Mouse (Mus musculus) hindbrain, embryonic 12.5 days (tissue): ENCODE measurements at regions not wholly inside any gene's neighbourhood (a gene's known extent, or its start where the extent isn't known, plus 50 kb on each side); places are given as distances from the start of the nearest gene placed in this dataset.

Experiments used
- ATAC-seq: fragments of 200-750 bp; cut with Nextera tagmentation; 2 replicates; pipeline ENCODE4 v1.8.0; 2017; ENCODE audit warnings: moderate TSS enrichment; ENCODE audit not compliant: low FRiP score
- H3K27ac ChIP-seq: fragments of 300-500 bp; sonication (generic); 2 replicates; pipeline ENCODE4 v1.5.1; 2016; ENCODE audit warnings: mild to moderate bottlenecking
- H3K27me3 ChIP-seq: fragments of 300-500 bp; sonication (generic); 2 replicates; pipeline ENCODE4 v1.6.1; 2016; ENCODE audit warnings: mild to moderate bottlenecking
- H3K36me3 ChIP-seq: fragments of 300-500 bp; sonication (generic); 2 replicates; pipeline ENCODE4 v1.6.1; 2016; ENCODE audit warnings: mild to moderate bottlenecking
- H3K4me1 ChIP-seq: fragments of 300-500 bp; sonication (generic); 2 replicates; pipeline ENCODE4 v1.6.1; 2016
- H3K4me2 ChIP-seq: fragments of 300-500 bp; sonication (generic); replicated peaks from 2 replicates; pipeline ENCODE4 v1.6.1; 2016; ENCODE audit warnings: mild to moderate bottlenecking
- H3K4me3 ChIP-seq: fragments of 300-500 bp; sonication (generic); 2 replicates; pipeline ENCODE4 v1.5.1; 2016; ENCODE audit warnings: mild to moderate bottlenecking
- H3K9ac ChIP-seq: fragments of 300-500 bp; sonication (generic); 2 replicates; pipeline ENCODE4 v1.6.1; 2016; ENCODE audit warnings: mild to moderate bottlenecking, moderate library complexity
- H3K9me3 ChIP-seq: fragments of 300-500 bp; sonication (generic); replicated peaks from 2 replicates; pipeline ENCODE4 v1.6.1; 2016; ENCODE audit warnings: mild to moderate bottlenecking
- WGBS: fragments of 180-500 bp; shearing (Covaris S2); methylation state at CpG from one replicate; pipeline ENCODE4 v1.1.7; 2016; 5-methylcytosine and 5-hydroxymethylcytosine counted together

DNA sequence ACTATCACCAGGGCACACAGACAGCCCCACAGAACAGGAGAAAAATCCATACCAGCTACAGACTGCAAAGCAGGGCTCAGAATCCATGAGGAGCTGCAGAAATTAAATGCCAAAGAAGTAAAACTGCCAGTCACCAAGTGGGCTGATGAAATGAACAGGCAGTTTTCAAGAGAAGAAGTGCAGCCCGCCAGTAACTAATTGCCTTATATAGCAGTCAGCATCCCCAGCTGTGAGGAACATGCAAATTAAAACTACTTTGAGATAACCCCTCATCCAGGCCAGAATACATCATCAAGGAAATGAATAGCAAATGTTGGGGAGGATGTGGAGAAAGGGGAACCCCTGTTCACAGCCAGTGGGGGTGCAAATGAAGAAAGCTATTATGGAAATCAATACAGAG is 177.3 kb upstream of the Zfp703 start:
- no peak overlapping the region for H3K4me2 ChIP-seq
- peaks cover 8% of the 10 kb centered on the region for H3K27me3 ChIP-seq
- no peak overlapping the region for H3K4me3 ChIP-seq
- H3K9me3 ChIP-seq, result no peaks in the 10 kb centered on the region
- H3K36me3 ChIP-seq, result no peaks in the 10 kb centered on the region
- H3K27ac ChIP-seq, result no peak overlapping the region
- ATAC-seq, result no peak
- H3K4me1 ChIP-seq, result peaks cover 5% of the 10 kb centered on the region
- 40% methylated on average over 1 of the region's 1 CpGs for WGBS
- no peak overlapping the region for H3K9ac ChIP-seq

DNA sequence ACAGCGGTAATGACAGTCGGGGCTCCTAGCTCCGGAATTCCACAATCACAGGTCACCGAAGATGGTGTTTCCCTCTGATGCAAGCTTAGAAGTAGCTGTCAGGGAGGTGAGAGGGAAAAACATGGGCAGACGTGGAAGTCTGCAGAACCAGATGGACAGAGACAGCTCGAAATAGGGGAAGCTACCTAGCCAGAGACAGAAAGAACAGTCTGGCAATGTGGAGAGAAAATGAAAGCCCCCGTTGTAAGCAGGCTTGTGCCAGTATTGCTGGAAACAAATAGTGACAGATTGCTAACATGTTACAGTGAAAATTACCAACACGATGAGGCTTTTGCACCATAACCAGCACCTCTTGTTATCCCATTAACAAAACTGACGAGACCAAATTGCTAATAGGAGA is 173.0 kb upstream of the Zfp703 start:
- no peak overlapping the region for H3K4me2 ChIP-seq
- H3K4me3 ChIP-seq, result no peak overlapping the region
- no peak for ATAC-seq
- WGBS, result 63% methylated on average over 9 of the region's 9 CpGs
- H3K4me1 ChIP-seq, result peaks cover 32% of the 10 kb centered on the region
- no peak overlapping the region for H3K27ac ChIP-seq
- H3K9me3 ChIP-seq, result no peaks in the 10 kb centered on the region
- H3K9ac ChIP-seq, result no peak overlapping the region
- H3K27me3 ChIP-seq, result peaks cover 15% of the 10 kb centered on the region
- no peaks in the 10 kb centered on the region for H3K36me3 ChIP-seq

- no peak for ATAC-seq
These were observed 172.2 kb upstream of the Zfp703 start for GRCm38 (mm10) chr8:26804901-26805341.

DNA sequence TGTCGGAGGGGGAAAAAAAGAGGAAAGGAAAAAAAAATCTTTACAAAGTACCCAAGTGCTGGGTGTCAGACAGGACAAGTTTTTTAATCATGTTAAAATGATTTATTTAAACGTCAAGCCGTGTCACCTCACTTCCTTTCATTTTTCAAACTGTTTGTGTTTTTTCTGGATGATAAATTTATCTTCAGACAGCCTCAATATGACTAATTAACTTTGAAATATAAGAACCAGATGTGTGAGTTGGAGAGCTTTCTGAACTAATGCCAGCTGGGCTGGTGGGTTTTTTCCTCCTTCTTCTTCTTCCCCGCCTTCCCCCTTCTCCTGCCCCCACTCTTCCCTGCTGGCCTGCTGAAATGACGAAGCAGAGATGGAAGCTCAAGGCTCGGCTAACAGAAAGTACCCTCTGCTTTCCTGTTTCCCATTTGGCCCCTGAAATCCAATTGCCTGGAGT is 171.7 kb upstream of the Zfp703 start:
- Histone ChIP-seq H3K9me3 (no peaks in the 10 kb centered on the region), H3K4me1 (peaks cover 35% of the 10 kb centered on the region), H3K4me3 (no peak overlapping the region), H3K4me2 (no peak overlapping the region), H3K36me3 (no peaks in the 10 kb centered on the region), H3K27ac (no peak overlapping the region), H3K27me3 (peaks cover 25% of the 10 kb centered on the region), H3K9ac (no peak overlapping the region)
- WGBS, result 16% methylated on average over 6 of the region's 6 CpGs
- no peak for ATAC-seq

More at GRCm38 (mm10) chr8:26804901-26805341, 172.2 kb upstream of the Zfp703 start:
- Histone ChIP-seq H3K4me1 (peaks cover 35% of the 10 kb centered on the region), H3K36me3 (no peaks in the 10 kb centered on the region), H3K27ac (no peak overlapping the region), H3K9me3 (no peaks in the 10 kb centered on the region), H3K9ac (no peak overlapping the region), H3K27me3 (peaks cover 23% of the 10 kb centered on the region), H3K4me2 (no peak overlapping the region), H3K4me3 (no peak overlapping the region)
- WGBS, result 27% methylated on average over 7 of the region's 7 CpGs

DNA sequence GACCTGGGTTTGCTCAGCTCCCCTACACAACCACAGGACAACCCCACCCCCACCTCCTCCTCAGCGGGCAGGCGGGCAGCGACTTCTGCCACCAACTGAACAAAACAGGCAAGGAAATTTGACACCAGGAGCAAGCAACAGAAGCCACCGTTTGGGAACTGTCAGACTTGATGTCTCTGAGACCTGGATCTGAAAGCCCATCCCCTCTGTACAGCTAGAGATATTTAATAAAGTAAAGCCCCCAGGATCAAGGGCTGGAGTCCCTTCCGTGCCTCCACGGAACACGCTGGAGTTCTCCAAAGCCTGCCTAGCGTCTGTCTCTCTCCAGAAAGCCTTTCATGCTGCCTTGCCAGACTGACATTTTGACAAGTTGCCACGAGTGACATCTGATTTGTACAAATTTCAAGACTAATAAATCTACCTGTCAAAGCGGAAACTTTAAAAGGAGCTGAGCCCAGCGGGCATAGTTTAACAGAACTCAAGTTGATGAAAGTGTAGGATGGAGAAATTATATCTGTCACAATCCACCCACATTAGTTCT is 168.9 kb upstream of the Zfp703 start:
- H3K9me3 ChIP-seq, result no peaks in the 10 kb centered on the region
- ATAC-seq, result no peak
- peaks cover 26% of the 10 kb centered on the region; the same call in 1 of the 2 replicates for H3K27me3 ChIP-seq
- WGBS, result 7% methylated on average over 11 of the region's 11 CpGs
- H3K27ac ChIP-seq, result no peak overlapping the region
- peak overlapping the region; percentile 8; the same call in 1 of the 2 replicates for H3K4me2 ChIP-seq
- no peak overlapping the region for H3K4me3 ChIP-seq
- H3K9ac ChIP-seq, result no peak overlapping the region
- no peaks in the 10 kb centered on the region for H3K36me3 ChIP-seq
- H3K4me1 ChIP-seq, result peaks cover 40% of the 10 kb centered on the region

- 2% methylated on average over 3 of the region's 3 CpGs for WGBS
- Histone ChIP-seq H3K27me3 (peaks cover 23% of the 10 kb centered on the region; the same call in 1 of the 2 replicates), H3K36me3 (no peaks in the 10 kb centered on the region), H3K27ac (no peak overlapping the region), H3K4me1 (peaks cover 40% of the 10 kb centered on the region), H3K9ac (no peak overlapping the region), H3K4me3 (no peak overlapping the region), H3K4me2 (no peak overlapping the region), H3K9me3 (no peaks in the 10 kb centered on the region)
- ATAC-seq, result no peak
These were observed 168.4 kb upstream of the Zfp703 start for GRCm38 (mm10) chr8:26808771-26809170.

DNA sequence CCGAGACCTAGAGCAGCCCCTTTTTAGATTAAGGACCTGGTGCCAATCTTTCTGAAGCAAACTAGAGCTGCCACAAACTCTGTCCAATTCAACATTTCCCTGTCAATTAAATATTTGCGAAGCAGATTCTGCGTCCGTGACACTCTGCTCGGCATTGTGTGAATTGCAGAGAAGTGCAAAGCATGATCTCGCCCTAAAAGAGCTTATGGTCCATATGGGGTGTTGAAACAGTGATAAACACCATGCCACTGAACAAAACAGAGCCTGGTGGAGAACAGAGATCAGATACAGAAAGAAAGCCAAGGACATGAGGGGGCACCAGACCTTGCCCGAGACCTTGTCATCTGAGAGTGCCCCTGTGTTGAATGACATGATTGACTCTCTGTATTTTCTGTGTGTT is 167.2 kb upstream of the Zfp703 start:
- H3K4me3 ChIP-seq, result no peak overlapping the region
- no peak overlapping the region for H3K9ac ChIP-seq
- no peak for ATAC-seq
- 89% methylated on average over 7 of the region's 7 CpGs for WGBS
- H3K4me2 ChIP-seq, result no peak overlapping the region
- peaks cover 23% of the 10 kb centered on the region; the same call in 1 of the 2 replicates for H3K27me3 ChIP-seq
- H3K27ac ChIP-seq, result no peak overlapping the region
- no peaks in the 10 kb centered on the region for H3K9me3 ChIP-seq
- peaks cover 36% of the 10 kb centered on the region for H3K4me1 ChIP-seq
- no peaks in the 10 kb centered on the region for H3K36me3 ChIP-seq

GRCm38 (mm10) chr8:26811533-26812236 is 165.4 kb upstream of the Zfp703 start:
- Histone ChIP-seq H3K9ac (no peak overlapping the region), H3K4me1 (peaks cover 29% of the 10 kb centered on the region), H3K36me3 (no peaks in the 10 kb centered on the region), H3K9me3 (no peaks in the 10 kb centered on the region), H3K27ac (no peak overlapping the region), H3K27me3 (peaks cover 20% of the 10 kb centered on the region; the same call in 1 of the 2 replicates), H3K4me2 (no peak overlapping the region), H3K4me3 (no peak overlapping the region)
- ATAC-seq, result no peak
- WGBS, result 72% methylated on average over 12 of the region's 12 CpGs

DNA sequence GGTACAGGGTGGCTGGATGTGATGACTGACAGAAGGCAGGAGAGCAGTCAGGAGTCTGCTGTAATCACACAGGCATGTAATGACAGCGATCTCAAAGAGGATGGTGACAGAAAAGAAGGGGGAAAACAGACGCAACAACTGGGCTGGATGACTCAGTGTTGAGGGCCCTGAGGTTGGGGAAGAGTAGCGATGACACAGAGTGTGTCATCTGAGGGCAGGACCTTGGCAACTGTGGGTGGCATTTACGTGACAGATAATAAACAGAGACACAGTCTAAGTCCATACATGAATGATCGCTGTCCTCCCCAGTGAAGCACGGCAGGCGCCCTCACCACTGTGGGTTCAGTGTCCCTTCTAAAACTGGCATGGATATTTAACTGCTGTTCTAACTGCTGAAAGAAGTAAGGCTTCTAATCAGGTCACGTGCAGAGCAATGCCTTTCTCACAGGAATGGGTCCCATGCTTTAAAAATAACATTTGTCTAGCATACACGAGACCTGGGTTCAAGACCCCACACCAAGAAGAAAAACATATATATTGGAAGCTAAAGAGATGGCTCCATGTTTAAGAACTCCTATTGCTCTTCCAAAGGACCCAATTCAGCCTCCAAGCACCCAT is 163.8 kb upstream of the Zfp703 start:
- Histone ChIP-seq H3K9ac (no peak overlapping the region), H3K27me3 (peaks cover 23% of the 10 kb centered on the region; the same call in 1 of the 2 replicates), H3K27ac (no peak overlapping the region), H3K36me3 (no peaks in the 10 kb centered on the region), H3K4me3 (no peak overlapping the region), H3K4me2 (no peak overlapping the region), H3K4me1 (peaks cover 18% of the 10 kb centered on the region), H3K9me3 (no peaks in the 10 kb centered on the region)
- no peak for ATAC-seq
- WGBS, result 80% methylated on average over 9 of the region's 9 CpGs

- 59% methylated on average over 15 of the region's 15 CpGs for WGBS
- no peak overlapping the region for H3K4me2 ChIP-seq
These were observed 162.0 kb upstream of the Zfp703 start for GRCm38 (mm10) chr8:26815020-26815584.

DNA sequence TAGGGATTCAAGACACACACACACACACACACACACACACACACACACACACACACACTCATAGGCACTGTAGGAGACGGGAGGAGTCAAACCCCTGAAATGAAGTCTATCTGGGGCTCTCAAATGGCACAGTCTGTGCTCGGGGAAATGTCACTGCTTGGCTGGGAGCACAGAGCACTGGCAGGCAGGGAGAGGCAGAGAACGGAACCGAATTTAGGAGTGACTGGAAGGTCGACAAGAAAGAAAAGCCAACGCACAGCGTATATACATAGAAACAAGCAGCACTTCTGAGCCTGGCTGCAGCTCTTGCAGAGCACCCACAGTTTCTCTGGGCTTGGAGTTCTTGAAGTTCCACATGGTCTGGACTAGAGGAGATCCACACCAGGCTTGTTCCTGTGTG is 160.1 kb upstream of the Zfp703 start:
- Histone ChIP-seq H3K4me2 (no peak overlapping the region), H3K36me3 (no peaks in the 10 kb centered on the region), H3K4me1 (peaks cover 9% of the 10 kb centered on the region), H3K27ac (no peak overlapping the region), H3K4me3 (no peak overlapping the region), H3K9me3 (no peaks in the 10 kb centered on the region), H3K27me3 (peaks cover 7% of the 10 kb centered on the region; the same call in 1 of the 2 replicates), H3K9ac (no peak overlapping the region)
- ATAC-seq, result no peak
- WGBS, result 71% methylated on average over 7 of the region's 7 CpGs

More at GRCm38 (mm10) chr8:26815020-26815584, 162.0 kb upstream of the Zfp703 start:
- peaks cover 9% of the 10 kb centered on the region for H3K4me1 ChIP-seq
- H3K27me3 ChIP-seq, result peaks cover 13% of the 10 kb centered on the region; the same call in 1 of the 2 replicates
- no peak overlapping the region for H3K4me3 ChIP-seq
- no peak overlapping the region for H3K9ac ChIP-seq
- no peaks in the 10 kb centered on the region for H3K36me3 ChIP-seq
- ATAC-seq, result no peak
- no peaks in the 10 kb centered on the region for H3K9me3 ChIP-seq
- H3K27ac ChIP-seq, result no peak overlapping the region

- WGBS, result 84% methylated on average over 8 of the region's 8 CpGs
- ATAC-seq, result no peak
These were observed 152.8 kb upstream of the Zfp703 start for GRCm38 (mm10) chr8:26824189-26824941.

More at GRCm38 (mm10) chr8:26824189-26824941, 152.8 kb upstream of the Zfp703 start:
- H3K4me1 ChIP-seq, result no peaks in the 10 kb centered on the region
- 0 out of 2 replicates have a peak, but pooled peaks cover 4% of the 10 kb centered on the region for H3K27me3 ChIP-seq
- H3K36me3 ChIP-seq, result no peaks in the 10 kb centered on the region
- no peak overlapping the region for H3K4me2 ChIP-seq
- no peak overlapping the region for H3K4me3 ChIP-seq
- no peak overlapping the region for H3K27ac ChIP-seq
- H3K9me3 ChIP-seq, result no peaks in the 10 kb centered on the region
- no peak overlapping the region for H3K9ac ChIP-seq
